Comparison of ENCODE assay signal across 10 mouse cellular contexts in the genomic region with DNA sequence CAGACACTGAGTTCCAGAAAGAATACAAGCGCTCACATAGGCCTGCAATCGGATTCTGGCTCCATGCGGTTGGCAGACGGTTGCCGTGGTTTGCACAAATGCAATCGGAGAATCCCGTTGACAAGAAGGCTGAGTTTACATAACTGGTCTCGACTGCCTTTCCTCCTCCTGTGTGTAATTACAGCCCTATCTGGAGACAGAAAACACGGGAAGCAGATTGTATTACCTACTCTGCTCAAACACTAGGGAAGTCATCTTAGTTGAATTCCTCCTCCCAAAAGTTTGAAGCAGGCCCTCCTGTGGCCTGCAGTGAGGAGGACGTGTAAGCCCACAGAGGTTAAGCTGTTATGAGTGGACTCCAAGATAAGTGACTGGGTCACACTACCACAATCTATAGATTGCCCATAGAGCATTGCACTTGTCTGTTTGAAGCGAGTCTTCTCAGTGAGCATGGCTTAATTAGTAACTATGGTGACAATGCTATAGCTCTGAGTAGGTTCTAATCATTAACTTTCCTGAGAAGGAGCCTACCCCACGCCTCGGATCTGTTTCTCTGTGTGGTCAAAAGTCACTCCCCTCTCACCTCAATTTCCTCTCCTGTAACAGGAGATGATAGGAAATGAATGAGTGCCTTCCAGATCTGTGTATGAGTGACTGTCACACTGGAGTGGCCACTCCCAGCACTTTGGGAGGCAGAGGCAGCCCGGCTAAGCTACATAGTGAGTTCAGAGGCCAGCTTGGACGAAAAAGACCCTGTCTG. TPM values are rescaled to one million over a fixed set of nuclear protein-coding genes. Genes with fewer than 3 reads are reported as not detected.
DNase-seq lines count a peak whose midpoint lies in the region; ATAC-seq and TF ChIP-seq lines count a peak whose summit lies in the region.
"Had no signal": no experiment of that assay in that cellular context is flagged by ENCODE, and none has a peak within 500 bp of the region (broad histone marks: within the 10 kb centered on the region; RNA-seq: fewer than 3 reads in every experiment).

No protein-coding gene starts in this region.

- WGBS in hindbrain, postnatal 0 days, result 46% methylated on average over 15 of the region's 15 CpGs
- 43% methylated on average over 15 of the region's 15 CpGs for WGBS in stomach, embryonic 14.5 days

- intact Hi-C loops in gastrocnemius, adult 2 months (cut with DNase I), result no loop called here

- H3K36me3 ChIP-seq in hindbrain, postnatal 0 days (ENCODE audit: insufficient read depth, low read length), result no peaks in the 10 kb centered on the region
- no peaks in the 10 kb centered on the region for H3K36me3 ChIP-seq in stomach, embryonic 14.5 days (ENCODE audit: control insufficient read depth, insufficient read depth, low read length)

- H3K9ac ChIP-seq in hindbrain, postnatal 0 days (replicated peaks; ENCODE audit: low read length), result no peak overlapping the region
- no peak overlapping the region for H3K9ac ChIP-seq in stomach, embryonic 14.5 days (replicated peaks; ENCODE audit: low read depth, low read length)

- peak; percentile 52 for DNase-seq in gastrocnemius, adult 2 months
- no peak for DNase-seq in gastrocnemius, postnatal 10 days
- no peak for DNase-seq in hindbrain, postnatal 0 days (ENCODE audit: low spot score)
- peak; percentile 24 to 54 for DNase-seq in kidney, postnatal 4 days
- DNase-seq in ovary, postnatal 36 days (ENCODE audit: low spot score), result no peak
- DNase-seq in left cerebral cortex, adult 18-20 months (ENCODE audit: low spot score in 2 of 2), result no peak
- DNase-seq: cerebellum, adult 8-10 months; lung, adult 18-20 months had no signal

- no peaks in the 10 kb centered on the region for H3K9me3 ChIP-seq in hindbrain, postnatal 0 days (ENCODE audit: low read length)
- no peaks in the 10 kb centered on the region for H3K9me3 ChIP-seq in stomach, embryonic 14.5 days (ENCODE audit: control insufficient read depth, low read depth, low read length)

- ATAC-seq in hindbrain, postnatal 0 days, result no peak
- ATAC-seq in stomach, embryonic 14.5 days (ENCODE audit: insufficient number of reproducible peaks, insufficient read depth, low FRiP score, low read depth), result peak; percentile 70
- no peak for ATAC-seq in cerebellum, adult (ENCODE audit: insufficient number of reproducible peaks, low FRiP score, low TSS enrichment)

- no peak overlapping the region for H3K4me3 ChIP-seq in gastrocnemius, adult 2 months
- no peak overlapping the region for H3K4me3 ChIP-seq in hindbrain, postnatal 0 days (ENCODE audit: low read length)
- no peak overlapping the region for H3K4me3 ChIP-seq in stomach, embryonic 14.5 days (ENCODE audit: low read depth, low read length)

- peak overlapping the region; percentile 67 for H3K27ac ChIP-seq in gastrocnemius, adult 2 months
- peak overlapping the region; percentile 75; the same call in 1 of the 2 replicates for H3K27ac ChIP-seq in hindbrain, postnatal 0 days
- H3K27ac ChIP-seq in stomach, embryonic 14.5 days (ENCODE audit: low read length), result peak overlapping the region; percentile 55; the same call in 1 of the 2 replicates

- no peak for TF ChIP-seq CTCF in gastrocnemius, adult 2 months (IDR thresholded peaks at IDR 0.05)
- TF ChIP-seq CTCF in hindbrain, postnatal 0 days (IDR thresholded peaks at IDR 0.05; ENCODE audit: low read depth), result no peak

- H3K27me3 ChIP-seq in hindbrain, postnatal 0 days (ENCODE audit: insufficient read depth, low read length), result no peaks in the 10 kb centered on the region
- H3K27me3 ChIP-seq in stomach, embryonic 14.5 days (ENCODE audit: control insufficient read depth, insufficient read depth, low read length), result no peaks in the 10 kb centered on the region

- peaks cover 9% of the 10 kb centered on the region; the same call in 1 of the 2 replicates for H3K4me1 ChIP-seq in hindbrain, postnatal 0 days (ENCODE audit: insufficient read depth, low read length)
- 0 out of 2 replicates have a peak, but pooled peaks cover 5% of the 10 kb centered on the region for H3K4me1 ChIP-seq in stomach, embryonic 14.5 days (ENCODE audit: control insufficient read depth, insufficient read depth, low read length)

- H3K4me2 ChIP-seq in hindbrain, postnatal 0 days (ENCODE audit: low read depth, low read length), result no peak overlapping the region
- H3K4me2 ChIP-seq in stomach, embryonic 14.5 days (replicated peaks; ENCODE audit: low read depth, low read length), result no peak overlapping the region

RNA-seq across cellular contexts. Expression of a gene that starts 37.5 kb away (rescaled TPM):
- 1 to 10 TPM; 4.4 to 4.9 TPM for total RNA-seq in gastrocnemius, adult 2 months (2021)
- total RNA-seq in gastrocnemius, postnatal 10 days (2021), result 1 to 10 TPM; 4.6 to 6.5 TPM
- total RNA-seq in hindbrain, postnatal 0 days (2014; rRNA removed), result 10.7 and 11.9 TPM in 2 replicates
- polyA plus RNA-seq in hindbrain, postnatal 0 days (2015; fragmentation: Nextera tagmentation; extraction: Ambion mirVana), result 1.5 and 2.2 TPM in 2 replicates
- polyA plus RNA-seq in stomach, embryonic 14.5 days (2014; fragmentation: Nextera tagmentation; extraction: Ambion mirVana), result 4.5 and 5.0 TPM in 2 replicates
- total RNA-seq in left cerebral cortex, adult 18-20 months (2021), result 1 to 10 TPM; 3.1 to 4.2 TPM

Comparison
In these comparisons a context has a peak if more than half of its experiments do, and no peak if none do; other contexts are left out.
1. DNase-seq: peak in gastrocnemius, adult 2 months (single experiment) and kidney, postnatal 4 days (2 of 2); none in gastrocnemius, postnatal 10 days (single experiment), hindbrain, postnatal 0 days (single experiment), ovary, postnatal 36 days (single experiment) and left cerebral cortex, adult 18-20 months (0 of 2).
2. Peak in every context shown above with its lines, with median percentiles within 50 percentile points of each other: H3K27ac ChIP-seq.